Mouse (Mus musculus) 416B (cell line): Measurements from ENCODE around the gene Mrgpra9.
"Not testable (repeated sequence)": the region's sequence is repeated elsewhere in the genome, so short reads cannot be mapped to it uniquely, and the experiment has no call there.

ENCODE experiments used
- DNase-seq: peaks from one replicate; pipeline ENCODE4 v3.0.0; 2011; ENCODE audit warnings: low read depth

Mrgpra9 gene

DNA sequence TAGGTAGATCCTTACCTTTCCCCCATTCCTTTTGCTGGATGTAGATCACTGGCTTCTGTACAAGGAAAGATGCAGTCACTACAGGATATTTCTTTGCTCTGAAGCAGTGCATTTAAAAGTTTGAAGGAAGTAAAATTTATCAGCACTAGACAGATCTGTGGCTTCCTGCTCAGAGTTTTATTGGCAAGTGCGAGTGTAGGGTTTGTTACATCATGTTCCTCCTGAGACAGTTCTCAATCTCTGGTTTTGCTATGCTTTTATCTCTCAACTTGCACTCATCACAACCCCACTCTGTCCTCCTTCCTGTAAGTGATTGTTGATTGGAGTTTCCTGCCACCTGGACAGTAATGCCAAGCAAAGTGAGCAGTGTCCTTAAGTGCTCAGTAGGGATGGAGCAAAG, at the start of gene Mrgpra9:
TSS of gene Mrgpra9 (minus strand) at position 79 of the 400 bp plus-strand sequence.
- DNase-seq: peak; percentile 63

DNA sequence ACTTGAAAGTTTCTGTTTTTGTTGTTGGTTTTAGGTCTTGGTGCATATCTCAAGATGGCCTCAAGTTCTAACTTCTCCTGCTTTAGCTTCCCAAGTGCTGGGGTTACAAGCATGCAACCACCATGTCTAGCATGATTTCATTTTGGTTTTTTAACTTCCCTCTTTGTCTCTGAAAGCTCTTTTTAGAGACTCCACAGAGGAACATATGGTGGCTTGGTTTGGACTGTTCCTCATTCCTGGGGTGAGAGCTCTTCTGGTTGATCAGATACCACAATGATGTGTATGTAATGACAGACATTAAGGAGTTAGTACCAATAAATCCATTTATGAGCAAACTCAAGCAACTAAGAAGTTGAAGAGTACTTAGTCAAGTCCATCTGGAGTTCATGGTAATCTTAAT, 47.0 kb upstream of the Mrgpra9 start:
- DNase-seq: not testable (repeated sequence)

DNA sequence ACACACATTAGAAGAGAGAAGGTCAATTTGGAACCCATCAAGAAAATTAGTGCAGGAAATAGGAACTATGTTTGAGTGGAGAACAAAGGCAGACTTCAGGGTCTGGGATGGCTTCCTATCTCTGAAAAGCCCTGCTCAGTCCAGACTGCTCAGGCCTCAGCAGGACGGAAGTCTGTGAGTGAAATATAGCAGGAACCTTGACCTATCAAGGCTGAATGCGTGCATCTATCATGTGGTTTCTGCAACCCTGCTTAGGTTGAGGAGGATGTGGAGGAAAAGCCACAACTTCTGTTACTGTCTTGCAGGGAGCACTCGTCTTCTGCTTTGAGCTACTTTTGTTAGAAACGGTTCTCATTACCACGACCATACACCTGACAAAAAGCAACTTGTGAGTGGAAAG, 18.9 kb upstream of the Mrgpra9 start:
- peak; percentile 70 for DNase-seq

DNA sequence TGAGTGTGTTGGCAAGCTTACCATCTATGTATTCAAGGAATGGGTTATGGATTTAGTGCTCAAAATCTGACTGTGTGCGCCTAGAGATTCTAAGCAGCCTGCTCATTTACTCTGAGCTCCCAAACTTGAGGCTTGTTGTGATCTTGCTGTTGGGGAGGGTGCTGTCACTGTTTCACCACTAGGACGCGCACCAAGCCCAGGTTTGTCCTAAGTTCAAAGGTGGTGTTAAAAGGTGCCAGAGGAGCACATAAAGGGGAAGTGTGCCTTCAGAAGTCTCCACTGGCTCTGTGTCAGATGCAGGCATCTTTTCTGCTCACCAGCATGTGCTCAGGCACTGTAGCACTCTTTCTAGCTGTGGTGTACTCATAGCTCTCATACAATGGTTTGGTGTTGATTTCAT, 8.0 kb downstream of the Mrgpra9 start:
- peak; percentile 54 for DNase-seq

DNA sequence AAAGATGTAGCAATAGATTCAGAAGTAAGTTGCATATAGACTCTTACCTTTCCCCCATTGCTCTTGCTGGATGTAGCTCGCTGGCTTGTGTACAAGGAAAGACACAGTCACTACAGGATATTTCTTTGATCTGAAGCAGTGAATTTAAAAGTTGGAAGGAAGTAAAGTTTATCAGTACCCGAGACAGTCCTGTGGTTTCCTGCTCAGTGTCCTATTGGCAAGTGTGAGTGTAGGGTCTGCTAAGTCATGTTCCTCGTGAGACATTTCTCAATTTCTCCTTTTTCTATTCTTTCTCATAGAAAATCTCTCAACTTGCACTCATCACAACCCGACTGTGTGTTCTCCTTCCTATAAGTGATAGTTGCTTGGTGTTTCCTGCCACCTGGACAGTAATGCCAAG, 47.8 kb downstream of the Mrgpra9 start, which contains the start of gene Mrgpra6:
TSS of gene Mrgpra6 (minus strand) at position 91 of the 400 bp plus-strand sequence.
- peak; percentile 85 for DNase-seq

DNA sequence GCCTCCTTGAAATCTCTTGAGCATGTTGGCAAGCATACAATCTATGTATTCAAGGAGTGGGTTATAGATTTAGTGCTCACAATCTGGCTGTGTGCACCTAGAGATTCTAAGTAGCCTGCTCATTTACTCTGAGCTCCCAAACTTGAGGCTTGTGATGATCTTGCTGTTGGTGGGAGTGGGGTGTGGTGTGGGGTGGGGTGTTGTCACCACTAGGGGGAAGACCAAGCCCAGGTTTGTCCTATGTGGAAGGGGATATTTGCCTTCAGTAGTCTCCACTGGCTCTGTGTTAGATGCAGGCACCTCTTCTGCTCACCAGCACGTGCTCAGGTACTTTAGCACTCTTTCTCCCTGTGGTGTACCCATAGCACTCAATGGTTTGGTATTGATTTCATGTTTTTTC, 57.4 kb downstream of the Mrgpra9 start:
- peak; percentile 10 for DNase-seq
